Mouse (Mus musculus): ENCODE data around the gene Ank2. TPM values are rescaled to one million over a fixed set of nuclear protein-coding genes. Genes with fewer than 3 reads are reported as not detected.

The Ank2 gene
- total RNA-seq, 2 experiments from 2014 or later = 0.73 TPM; not detected in 1

- ATAC-seq (replicated peaks; ENCODE audit: poor library complexity, severe bottlenecking) = no peak
These were observed 296.6 kb downstream of the Ank2 start for GRCm38 (mm10) chr3:127202484-127203115.

GRCm38 (mm10) chr3:127200789-127201188, 298.4 kb downstream of the Ank2 start:
- no peak for ATAC-seq (replicated peaks; ENCODE audit: poor library complexity, severe bottlenecking)

DNA sequence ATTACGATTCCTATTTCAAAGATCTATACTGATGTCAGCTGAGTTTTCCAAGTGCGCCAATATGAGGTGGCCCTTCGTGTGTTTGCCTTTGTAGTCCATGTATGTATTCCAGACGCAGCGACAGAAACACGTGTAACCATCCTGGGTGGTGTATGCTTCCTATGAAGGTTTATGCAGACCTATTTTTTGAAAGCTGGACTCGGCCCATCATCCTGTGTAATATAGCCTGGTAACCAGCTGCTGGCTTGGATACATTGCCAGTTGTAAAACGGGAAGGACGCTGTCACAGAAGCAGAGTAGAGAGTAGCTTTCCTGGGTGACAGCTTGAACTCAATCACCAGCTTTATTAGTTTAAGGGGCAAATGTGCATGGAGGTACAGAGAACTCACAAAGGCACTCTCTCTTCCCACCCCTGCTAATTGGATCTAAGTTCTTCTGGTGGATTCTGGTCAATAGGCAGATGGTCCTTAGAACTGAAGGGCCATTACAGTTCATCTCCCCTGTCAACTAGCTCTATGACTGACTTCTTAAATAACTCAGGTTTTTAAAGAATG, 300.0 kb downstream of the Ank2 start:
- ATAC-seq (replicated peaks; ENCODE audit: poor library complexity, severe bottlenecking) = no peak

GRCm38 (mm10) chr3:127198656-127199055, 300.5 kb downstream of the Ank2 start:
- ATAC-seq (replicated peaks; ENCODE audit: poor library complexity, severe bottlenecking) = no peak

DNA sequence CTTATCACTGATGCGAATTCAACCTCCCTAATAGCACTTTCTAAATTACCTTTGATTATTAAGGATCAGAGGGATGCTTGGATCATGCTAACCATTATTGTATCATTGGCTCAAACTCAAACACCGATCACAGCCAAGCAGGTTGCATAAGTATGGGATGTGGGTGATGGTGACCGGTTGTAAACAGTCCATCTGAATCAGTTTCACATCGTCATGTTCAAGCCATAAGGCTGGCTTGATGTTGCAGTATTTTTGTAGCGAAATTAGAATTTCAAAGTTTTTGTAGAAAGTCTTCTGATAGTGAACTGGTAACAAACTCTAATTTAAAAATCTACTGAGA, 310.4 kb downstream of the Ank2 start:
- no peak for ATAC-seq (replicated peaks; ENCODE audit: poor library complexity, severe bottlenecking)

DNA sequence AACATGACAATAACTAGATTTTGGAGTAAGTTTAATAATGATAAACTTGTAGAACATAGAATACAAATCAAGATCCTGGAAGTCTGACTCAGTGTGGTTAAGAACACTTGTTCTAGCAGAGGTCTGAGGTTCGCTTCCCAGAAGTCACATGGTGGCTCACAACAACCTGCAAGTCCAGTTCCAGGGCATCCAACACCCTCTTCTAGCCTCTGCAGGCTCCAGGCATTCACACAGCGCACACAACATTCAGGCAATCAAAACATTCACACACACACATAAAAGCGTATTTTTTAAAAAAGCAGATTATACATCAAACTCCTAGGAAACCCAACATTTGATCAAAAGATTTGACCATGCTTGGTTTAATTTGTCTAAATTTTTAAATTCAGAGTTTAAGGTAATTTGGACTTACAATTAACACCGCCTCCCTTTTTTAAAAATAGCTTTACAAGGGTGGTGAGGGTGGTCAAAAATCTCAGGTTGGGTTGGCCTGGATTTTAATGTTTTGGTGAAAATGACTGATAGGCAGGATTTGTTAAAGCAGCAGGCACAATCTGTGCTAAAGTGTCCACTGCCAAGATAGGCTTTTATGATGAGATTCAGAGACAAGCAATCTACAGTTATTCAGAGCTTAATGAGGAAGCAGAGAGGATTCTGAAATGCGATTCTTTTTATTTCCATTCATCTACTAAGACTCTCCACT, 310.9 kb downstream of the Ank2 start:
- no peak for ATAC-seq (replicated peaks; ENCODE audit: poor library complexity, severe bottlenecking)

GRCm38 (mm10) chr3:127187081-127187480, 312.1 kb downstream of the Ank2 start:
- ATAC-seq (replicated peaks; ENCODE audit: poor library complexity, severe bottlenecking) = no peak

GRCm38 (mm10) chr3:127186239-127186638, 312.9 kb downstream of the Ank2 start:
- no peak for ATAC-seq (replicated peaks; ENCODE audit: poor library complexity, severe bottlenecking)

- ATAC-seq (replicated peaks; ENCODE audit: poor library complexity, severe bottlenecking) = peak; percentile 82
These were observed 315.0 kb downstream of the Ank2 start for GRCm38 (mm10) chr3:127183998-127184753.

GRCm38 (mm10) chr3:127172697-127173096, 326.5 kb downstream of the Ank2 start:
- ATAC-seq (replicated peaks; ENCODE audit: poor library complexity, severe bottlenecking) = no peak

GRCm38 (mm10) chr3:127170246-127170645, 328.9 kb downstream of the Ank2 start:
- no peak for ATAC-seq (replicated peaks; ENCODE audit: poor library complexity, severe bottlenecking)

DNA sequence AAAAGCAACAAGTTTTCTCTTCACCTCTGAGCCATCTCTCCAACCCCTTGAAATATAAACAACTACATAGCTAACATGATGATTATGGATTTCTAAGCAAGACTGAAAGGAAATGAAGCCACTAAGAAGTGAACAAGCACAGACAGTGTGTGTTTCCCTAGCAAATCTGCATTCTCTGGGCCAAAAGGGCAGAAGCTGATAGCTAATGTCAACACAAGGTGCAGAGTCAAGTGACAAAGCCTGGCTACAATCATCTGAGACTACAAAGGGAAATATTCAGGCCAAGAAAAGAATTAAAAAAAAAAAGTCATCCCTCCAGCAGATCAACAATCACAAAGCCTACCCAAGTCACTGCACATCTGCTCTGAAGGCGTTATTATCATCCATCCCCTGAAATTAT, 330.0 kb downstream of the Ank2 start:
- ATAC-seq (replicated peaks; ENCODE audit: poor library complexity, severe bottlenecking) = no peak

GRCm38 (mm10) chr3:127163749-127164148, 335.4 kb downstream of the Ank2 start:
- no peak for ATAC-seq (replicated peaks; ENCODE audit: poor library complexity, severe bottlenecking)

DNA sequence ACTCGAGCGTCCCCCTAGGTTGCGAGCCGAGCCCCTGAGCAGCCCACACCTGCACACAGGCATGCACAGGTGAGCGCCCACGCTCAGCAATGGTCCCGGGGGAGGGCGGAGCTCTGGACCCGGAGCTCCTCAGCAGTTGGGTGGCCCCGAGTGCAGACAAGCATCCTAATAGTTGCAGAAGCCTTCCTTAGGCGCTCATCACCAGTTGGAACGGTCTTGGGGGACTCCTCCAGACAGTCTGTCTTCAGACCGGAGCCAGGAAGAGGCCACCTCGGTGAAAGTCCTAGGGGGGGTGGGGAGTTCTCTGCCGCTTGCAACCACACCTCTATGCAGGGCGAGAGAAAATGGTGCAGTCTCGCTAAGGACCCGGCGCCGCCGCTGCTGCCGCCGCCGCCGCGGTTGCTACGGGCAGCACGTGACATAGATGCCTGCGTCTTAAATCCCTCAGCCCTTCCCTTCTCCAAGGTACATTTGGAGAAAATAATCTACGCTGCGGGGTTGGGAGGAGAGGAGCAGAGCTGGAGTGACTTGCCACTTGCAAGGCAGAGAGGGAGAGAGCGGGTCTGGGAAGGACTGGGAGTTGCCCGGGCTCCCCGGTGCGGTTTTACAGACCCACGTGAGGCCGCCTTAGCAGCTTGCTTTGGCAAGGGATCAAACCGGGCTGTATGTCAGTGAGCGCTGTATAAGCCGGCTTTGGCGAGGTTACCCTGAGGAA, 337.0 kb downstream of the Ank2 start:
- peak; percentile 76 for ATAC-seq (replicated peaks; ENCODE audit: poor library complexity, severe bottlenecking)

DNA sequence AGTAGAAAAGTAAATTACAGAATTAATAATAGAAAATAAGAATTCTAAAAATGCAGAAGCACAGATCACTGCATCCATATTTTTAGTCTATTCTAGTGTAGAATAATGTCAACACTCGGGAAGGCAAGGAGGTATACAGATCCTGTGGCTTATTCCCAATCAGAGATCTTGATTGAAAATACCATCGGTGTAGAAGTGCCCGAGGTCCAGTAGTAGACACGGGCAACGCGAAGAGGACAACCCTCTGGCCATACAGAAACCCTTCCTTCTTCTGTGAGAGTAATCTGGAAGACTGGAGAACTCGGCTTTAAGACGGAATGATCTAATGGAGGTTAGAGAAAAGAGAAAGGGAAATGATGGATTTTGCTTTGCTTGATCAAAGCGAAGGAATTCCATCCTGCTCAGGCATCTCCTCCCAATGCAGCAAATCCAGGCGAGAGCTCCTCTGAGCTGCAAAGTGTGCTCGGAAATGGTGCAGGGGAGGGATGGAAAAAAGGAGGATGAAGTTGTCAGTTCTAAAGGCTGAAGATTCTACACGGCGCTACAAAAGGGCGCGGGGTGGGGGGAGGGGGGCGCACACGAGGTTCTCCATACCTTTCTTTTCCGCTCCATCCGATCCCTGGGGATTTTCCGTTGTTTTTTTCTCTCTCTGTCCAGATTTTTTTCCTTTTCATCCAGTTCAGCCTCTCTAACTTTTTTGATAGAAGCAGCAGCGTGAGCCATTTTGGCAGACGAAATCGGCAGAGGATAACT, 337.9 kb downstream of the Ank2 start:
- no peak for ATAC-seq (replicated peaks; ENCODE audit: poor library complexity, severe bottlenecking)

GRCm38 (mm10) chr3:127157706-127158105, 341.4 kb downstream of the Ank2 start:
- ATAC-seq (replicated peaks; ENCODE audit: poor library complexity, severe bottlenecking) = no peak

DNA sequence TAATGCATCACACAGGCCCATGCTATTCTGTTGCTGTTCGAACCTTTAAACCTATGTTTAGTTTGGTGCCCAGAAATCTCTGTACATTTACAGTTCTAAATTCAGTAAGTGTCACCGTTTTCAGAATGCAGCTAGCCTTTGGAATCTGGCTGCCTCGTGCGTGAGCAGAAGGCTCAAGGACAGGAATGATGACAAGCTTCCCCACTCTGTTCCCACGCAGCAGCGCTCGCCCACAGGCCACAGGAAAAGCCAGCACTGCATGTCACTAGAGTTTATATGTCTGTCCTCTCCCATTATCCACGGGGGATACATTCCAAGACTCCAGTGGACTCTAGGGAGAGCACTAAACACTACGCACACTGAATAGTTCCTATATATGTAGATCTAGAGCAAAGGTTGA, 343.1 kb downstream of the Ank2 start:
- no peak for ATAC-seq (replicated peaks; ENCODE audit: poor library complexity, severe bottlenecking)

DNA sequence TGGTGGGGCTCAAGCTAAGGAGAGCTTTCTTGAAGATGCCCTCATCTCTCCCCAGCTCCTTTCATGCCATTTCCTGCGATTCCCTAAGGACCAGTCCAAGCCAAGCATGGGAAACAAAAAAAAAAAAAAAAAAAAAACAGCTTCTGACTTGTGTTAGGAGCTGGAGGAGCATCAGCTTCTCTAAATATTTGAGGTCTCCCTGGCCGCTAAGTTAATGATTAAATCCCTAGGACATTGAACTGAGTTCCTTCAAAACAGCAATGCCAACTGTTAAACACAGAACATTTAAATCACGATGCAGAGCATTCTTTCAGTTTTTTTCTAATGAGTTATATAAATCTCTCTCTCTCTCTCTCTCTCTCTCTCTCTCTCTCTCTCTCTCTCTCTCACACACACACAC, 345.3 kb downstream of the Ank2 start:
- no peak for ATAC-seq (replicated peaks; ENCODE audit: poor library complexity, severe bottlenecking)

DNA sequence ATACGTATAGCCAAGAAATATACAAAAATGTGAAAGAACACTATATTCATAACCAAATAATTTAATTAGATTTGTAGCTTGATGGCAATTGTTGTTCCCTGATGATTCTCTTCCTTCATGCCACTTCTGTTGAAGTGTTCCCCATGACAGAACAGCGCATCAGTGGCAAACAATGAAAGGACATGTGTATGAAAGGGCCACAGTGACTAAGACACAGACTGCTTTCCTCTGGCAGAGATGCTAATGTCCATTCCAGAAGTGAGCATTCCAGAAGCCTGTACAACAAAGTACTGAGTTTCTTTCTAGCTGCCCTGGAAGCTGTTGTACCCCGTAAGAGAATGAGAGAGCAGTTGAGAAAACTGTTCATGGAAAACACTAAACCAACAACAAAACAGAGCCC, 345.7 kb downstream of the Ank2 start:
- no peak for ATAC-seq (replicated peaks; ENCODE audit: poor library complexity, severe bottlenecking)

DNA sequence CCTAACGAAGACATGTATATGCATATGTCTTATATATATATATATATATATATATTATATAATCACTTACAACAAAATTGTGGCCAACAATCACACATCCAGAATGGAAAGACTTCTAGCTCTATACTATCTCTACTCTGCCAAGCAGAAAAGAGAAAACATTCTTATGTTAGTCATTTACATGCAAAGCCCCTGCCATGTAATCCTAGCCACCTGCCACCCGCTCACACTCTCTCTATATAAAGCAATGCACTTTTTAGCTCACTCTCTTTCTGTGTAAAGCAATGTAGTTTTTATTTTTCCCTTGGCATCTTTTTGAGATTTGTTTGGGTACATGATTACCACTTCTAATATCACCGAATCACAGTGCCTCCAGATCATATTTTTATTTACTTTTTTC, 350.5 kb downstream of the Ank2 start:
- no peak for ATAC-seq (replicated peaks; ENCODE audit: poor library complexity, severe bottlenecking)
